Mouse (Mus musculus): ENCODE measurements around the gene Sipa1l1. TPM values are rescaled to one million over a fixed set of nuclear protein-coding genes. Genes with fewer than 3 reads are reported as not detected.

The Sipa1l1 gene
- polyA plus RNA-seq, 1 experiment from 2014 or later = 14.1 TPM

DNA sequence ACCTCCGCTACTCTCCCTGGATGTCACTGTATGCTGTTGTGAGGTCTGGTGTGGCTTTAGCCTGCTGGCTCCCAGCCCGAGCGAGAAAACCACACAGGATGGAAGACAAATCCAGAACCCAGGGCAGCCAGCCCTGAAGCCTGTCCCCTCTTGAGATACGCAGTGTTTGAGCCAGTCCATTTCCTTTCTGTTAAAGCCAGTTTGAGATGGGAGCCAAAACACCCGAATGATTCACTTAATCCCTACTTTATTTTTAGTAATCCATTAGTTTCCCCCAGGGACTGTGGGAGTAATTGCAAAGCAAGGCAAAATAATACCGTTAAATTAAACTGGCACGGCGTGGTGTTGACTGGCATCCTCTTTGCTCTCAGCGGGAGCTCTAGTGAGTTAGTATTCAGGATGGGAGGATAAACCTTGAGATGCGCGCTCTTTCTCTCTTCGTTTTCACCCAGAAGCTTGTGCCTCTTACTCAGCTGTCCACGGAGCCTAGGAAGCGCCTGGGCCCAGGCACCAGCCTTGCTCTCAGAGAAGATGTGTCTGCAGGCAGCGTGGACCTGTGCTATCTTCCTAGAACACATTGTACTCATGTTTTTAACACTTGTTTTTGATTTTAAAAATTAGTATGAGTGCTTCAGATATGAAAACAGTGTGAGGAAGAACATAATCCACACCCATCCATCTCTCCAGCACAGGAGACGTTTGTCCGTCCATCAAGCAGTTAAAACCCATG, 143.1 kb downstream of the Sipa1l1 start:
- H3K27me3 ChIP-seq (ENCODE audit: control insufficient read depth, insufficient read depth, low read length) = no peaks in the 10 kb centered on the region
- no peaks in the 10 kb centered on the region for H3K9me3 ChIP-seq (ENCODE audit: control insufficient read depth, low read length)
- H3K4me3 ChIP-seq (replicated peaks; ENCODE audit: low read length) = no peak overlapping the region
- H3K4me2 ChIP-seq (replicated peaks) = no peak overlapping the region
- H3K36me3 ChIP-seq (replicated peaks; ENCODE audit: control insufficient read depth, insufficient read depth) = no peaks in the 10 kb centered on the region
- no peak overlapping the region for H3K9ac ChIP-seq
- DNase-seq (ENCODE audit: low spot score) = peak; percentile 74
- ATAC-seq (ENCODE audit: low FRiP score) = peak; percentile 57; the same call in 1 of the 2 replicates
- H3K27ac ChIP-seq = peak overlapping the region; percentile 57; the same call in 1 of the 2 replicates
- 56% methylated on average over 17 of the region's 17 CpGs for WGBS
- peaks cover 5% of the 10 kb centered on the region; the same call in 1 of the 2 replicates for H3K4me1 ChIP-seq (replicated peaks; ENCODE audit: control insufficient read depth, insufficient read depth, low read length)

DNA sequence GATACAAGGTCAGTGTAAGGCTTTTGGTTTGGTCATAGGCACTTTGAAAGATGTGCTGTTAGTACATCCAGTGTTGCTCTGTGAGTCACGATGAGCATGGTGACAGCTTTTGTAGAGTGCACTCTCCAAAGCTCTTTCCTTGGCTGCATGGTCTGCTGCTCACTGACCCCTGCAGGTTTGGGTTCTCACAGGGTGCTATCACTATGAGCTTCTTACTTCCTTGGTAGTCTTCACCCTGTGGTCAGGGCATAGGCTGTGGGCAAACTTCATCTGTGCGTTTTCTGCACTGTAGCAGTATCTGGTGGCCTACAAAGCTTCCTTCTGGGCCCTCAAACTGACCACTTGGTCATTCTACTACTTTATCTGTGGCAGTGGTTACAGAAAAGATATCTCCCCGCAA, 144.0 kb downstream of the Sipa1l1 start:
- Histone ChIP-seq H3K9ac (no peak overlapping the region), H3K27me3 (ENCODE audit: control insufficient read depth, insufficient read depth, low read length) (no peaks in the 10 kb centered on the region), H3K36me3 (replicated peaks; ENCODE audit: control insufficient read depth, insufficient read depth) (no peaks in the 10 kb centered on the region), H3K4me3 (replicated peaks; ENCODE audit: low read length) (no peak overlapping the region), H3K4me2 (replicated peaks) (no peak overlapping the region), H3K9me3 (ENCODE audit: control insufficient read depth, low read length) (no peaks in the 10 kb centered on the region), H3K27ac (no peak overlapping the region), H3K4me1 (replicated peaks; ENCODE audit: control insufficient read depth, insufficient read depth, low read length) (peaks cover 5% of the 10 kb centered on the region; the same call in 1 of the 2 replicates)
- 89% methylated on average over 3 of the region's 3 CpGs for WGBS
- ATAC-seq (ENCODE audit: low FRiP score) = no peak
- no peak for DNase-seq (ENCODE audit: low spot score)

GRCm38 (mm10) chr12:82319436-82320131, 150.5 kb downstream of the Sipa1l1 start:
- Histone ChIP-seq H3K4me3 (replicated peaks; ENCODE audit: low read length) (no peak overlapping the region), H3K36me3 (replicated peaks; ENCODE audit: control insufficient read depth, insufficient read depth) (no peaks in the 10 kb centered on the region), H3K4me2 (replicated peaks) (no peak overlapping the region), H3K4me1 (replicated peaks; ENCODE audit: control insufficient read depth, insufficient read depth, low read length) (no peaks in the 10 kb centered on the region), H3K9ac (no peak overlapping the region), H3K9me3 (ENCODE audit: control insufficient read depth, low read length) (no peaks in the 10 kb centered on the region), H3K27ac (no peak overlapping the region), H3K27me3 (ENCODE audit: control insufficient read depth, insufficient read depth, low read length) (no peaks in the 10 kb centered on the region)
- ATAC-seq (ENCODE audit: low FRiP score) (no peak), DNase-seq (ENCODE audit: low spot score) (no peak)
- 77% methylated on average over 7 of the region's 7 CpGs for WGBS

DNA sequence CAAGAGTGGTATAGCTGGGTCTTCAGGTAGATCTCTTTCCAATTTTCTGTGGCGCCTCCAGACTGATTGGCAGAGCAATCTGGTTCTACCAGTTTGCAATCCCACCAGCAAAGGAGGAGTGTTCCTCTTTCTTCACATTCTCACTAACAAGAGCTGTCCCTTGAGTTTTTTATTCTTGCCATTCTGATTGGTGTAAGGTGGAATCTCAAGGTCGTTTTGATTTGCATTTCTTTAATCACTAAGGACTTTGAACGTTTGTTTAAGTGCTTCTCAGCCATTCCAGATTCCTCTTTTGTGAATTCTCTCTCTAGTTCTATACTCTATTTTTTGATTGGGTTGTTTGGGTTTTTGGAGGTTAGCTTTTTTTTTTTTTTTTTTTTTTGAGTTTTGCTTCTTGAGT, 151.1 kb downstream of the Sipa1l1 start:
- DNase-seq (ENCODE audit: low spot score) = no peak
- no peak for ATAC-seq (ENCODE audit: low FRiP score)
- no peak overlapping the region for H3K4me3 ChIP-seq (replicated peaks; ENCODE audit: low read length)
- WGBS = 69% methylated on average over 3 of the region's 3 CpGs
- H3K27ac ChIP-seq = no peak overlapping the region
- H3K9ac ChIP-seq = no peak overlapping the region
- H3K9me3 ChIP-seq (ENCODE audit: control insufficient read depth, low read length) = no peaks in the 10 kb centered on the region
- no peaks in the 10 kb centered on the region for H3K4me1 ChIP-seq (replicated peaks; ENCODE audit: control insufficient read depth, insufficient read depth, low read length)
- no peak overlapping the region for H3K4me2 ChIP-seq (replicated peaks)
- no peaks in the 10 kb centered on the region for H3K36me3 ChIP-seq (replicated peaks; ENCODE audit: control insufficient read depth, insufficient read depth)
- no peaks in the 10 kb centered on the region for H3K27me3 ChIP-seq (ENCODE audit: control insufficient read depth, insufficient read depth, low read length)

DNA sequence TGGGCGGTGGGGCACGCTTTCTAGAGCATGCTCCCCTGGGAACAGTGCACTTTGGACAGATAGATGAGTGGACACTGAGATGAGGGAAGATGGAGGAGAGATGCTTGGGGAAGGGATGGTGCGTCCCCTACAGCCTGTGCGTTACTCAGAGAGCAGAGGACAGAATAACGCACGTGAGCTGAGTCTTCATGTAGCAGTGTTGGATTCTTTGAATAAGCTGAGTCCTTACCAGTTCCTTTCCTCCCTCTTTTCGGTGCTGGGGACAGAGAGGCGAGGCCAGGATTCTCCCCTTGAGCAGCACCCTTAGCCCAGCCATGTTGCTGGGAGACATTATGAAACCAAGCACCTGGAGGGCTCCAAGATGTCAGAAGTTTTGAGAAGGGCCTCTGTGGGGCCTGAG, 152.3 kb downstream of the Sipa1l1 start:
- DNase-seq (ENCODE audit: low spot score) = no peak

GRCm38 (mm10) chr12:82321855-82322254, 152.7 kb downstream of the Sipa1l1 start:
- H3K4me3 ChIP-seq (replicated peaks; ENCODE audit: low read length) = no peak overlapping the region
- H3K9me3 ChIP-seq (ENCODE audit: control insufficient read depth, low read length) = no peaks in the 10 kb centered on the region
- no peak overlapping the region for H3K9ac ChIP-seq
- no peaks in the 10 kb centered on the region for H3K4me1 ChIP-seq (replicated peaks; ENCODE audit: control insufficient read depth, insufficient read depth, low read length)
- H3K36me3 ChIP-seq (replicated peaks; ENCODE audit: control insufficient read depth, insufficient read depth) = no peaks in the 10 kb centered on the region
- no peaks in the 10 kb centered on the region for H3K27me3 ChIP-seq (ENCODE audit: control insufficient read depth, insufficient read depth, low read length)
- H3K4me2 ChIP-seq (replicated peaks) = no peak overlapping the region
- ATAC-seq (ENCODE audit: low FRiP score) (no peak), DNase-seq (ENCODE audit: low spot score) (no peak)
- H3K27ac ChIP-seq = no peak overlapping the region
- 96% methylated on average over 2 of the region's 2 CpGs for WGBS

More for the DNA sequence above, 152.3 kb downstream of the Sipa1l1 start:
- ATAC-seq (ENCODE audit: low FRiP score) = no peak
- H3K27me3 ChIP-seq (ENCODE audit: control insufficient read depth, insufficient read depth, low read length) = no peaks in the 10 kb centered on the region
- H3K9ac ChIP-seq = no peak overlapping the region
- no peaks in the 10 kb centered on the region for H3K4me1 ChIP-seq (replicated peaks; ENCODE audit: control insufficient read depth, insufficient read depth, low read length)
- H3K27ac ChIP-seq = no peak overlapping the region
- no peaks in the 10 kb centered on the region for H3K9me3 ChIP-seq (ENCODE audit: control insufficient read depth, low read length)
- no peaks in the 10 kb centered on the region for H3K36me3 ChIP-seq (replicated peaks; ENCODE audit: control insufficient read depth, insufficient read depth)
- 81% methylated on average over 8 of the region's 8 CpGs for WGBS
- H3K4me2 ChIP-seq (replicated peaks) = no peak overlapping the region
- H3K4me3 ChIP-seq (replicated peaks; ENCODE audit: low read length) = no peak overlapping the region

DNA sequence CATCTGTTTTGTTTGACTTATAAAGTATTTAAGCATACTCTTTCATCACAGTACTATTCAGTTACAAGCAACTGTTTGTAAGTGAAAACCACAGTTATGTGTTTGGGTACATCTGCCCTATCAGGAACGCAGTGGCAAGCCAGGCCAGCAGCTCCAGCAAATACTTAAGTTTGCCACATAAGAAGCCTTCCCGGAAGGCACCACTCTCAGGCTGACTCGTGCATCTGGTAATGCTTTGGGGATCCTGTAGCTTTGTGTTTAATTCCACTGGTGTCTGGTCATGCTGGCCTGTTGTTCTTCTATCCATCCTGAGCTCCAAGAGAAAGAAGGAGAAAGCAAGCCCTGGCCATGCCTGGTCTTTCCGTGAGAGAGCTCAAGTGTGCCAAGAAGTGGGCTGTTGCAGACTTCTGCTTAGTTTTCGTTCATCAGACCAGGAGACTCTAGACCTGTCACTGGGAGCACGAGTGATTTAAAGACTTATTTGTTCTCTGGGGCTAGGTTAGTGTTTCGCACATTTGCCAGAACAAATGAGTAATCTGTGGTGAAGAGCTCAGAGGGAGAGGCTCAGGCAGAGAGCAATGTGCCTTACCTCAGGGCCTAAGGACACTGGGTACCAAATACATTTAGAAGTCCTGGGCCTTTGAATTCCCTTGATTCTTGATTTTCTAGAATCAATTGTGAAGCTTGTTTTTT, 153.8 kb downstream of the Sipa1l1 start:
- Histone ChIP-seq H3K4me1 (replicated peaks; ENCODE audit: control insufficient read depth, insufficient read depth, low read length) (no peaks in the 10 kb centered on the region), H3K27ac (no peak overlapping the region), H3K4me3 (replicated peaks; ENCODE audit: low read length) (no peak overlapping the region), H3K9ac (no peak overlapping the region), H3K9me3 (ENCODE audit: control insufficient read depth, low read length) (no peaks in the 10 kb centered on the region), H3K36me3 (replicated peaks; ENCODE audit: control insufficient read depth, insufficient read depth) (no peaks in the 10 kb centered on the region), H3K4me2 (replicated peaks) (no peak overlapping the region), H3K27me3 (ENCODE audit: control insufficient read depth, insufficient read depth, low read length) (no peaks in the 10 kb centered on the region)
- whole genome bisulfite sequencing = 64% methylated on average over 7 of the region's 7 CpGs
- ATAC-seq (ENCODE audit: low FRiP score) = no peak
- DNase-seq (ENCODE audit: low spot score) = no peak

- Histone ChIP-seq H3K4me1 (replicated peaks; ENCODE audit: control insufficient read depth, insufficient read depth, low read length) (no peaks in the 10 kb centered on the region), H3K4me2 (replicated peaks) (no peak overlapping the region), H3K9ac (no peak overlapping the region), H3K36me3 (replicated peaks; ENCODE audit: control insufficient read depth, insufficient read depth) (no peaks in the 10 kb centered on the region), H3K27me3 (ENCODE audit: control insufficient read depth, insufficient read depth, low read length) (no peaks in the 10 kb centered on the region), H3K9me3 (ENCODE audit: control insufficient read depth, low read length) (no peaks in the 10 kb centered on the region), H3K4me3 (replicated peaks; ENCODE audit: low read length) (no peak overlapping the region), H3K27ac (no peak overlapping the region)
- 61% methylated on average over 5 of the region's 5 CpGs for WGBS
- DNase-seq (ENCODE audit: low spot score) = no peak
- ATAC-seq (ENCODE audit: low FRiP score) = no peak
These were observed 155.5 kb downstream of the Sipa1l1 start for GRCm38 (mm10) chr12:82324621-82325020.

- WGBS = 89% methylated on average over 3 of the region's 3 CpGs
- ATAC-seq (ENCODE audit: low FRiP score) (no peak), DNase-seq (ENCODE audit: low spot score) (no peak)
- H3K36me3 ChIP-seq (replicated peaks; ENCODE audit: control insufficient read depth, insufficient read depth) = no peaks in the 10 kb centered on the region
- H3K9ac ChIP-seq = no peak overlapping the region
- H3K9me3 ChIP-seq (ENCODE audit: control insufficient read depth, low read length) = no peaks in the 10 kb centered on the region
- H3K4me3 ChIP-seq (replicated peaks; ENCODE audit: low read length) = no peak overlapping the region
- no peak overlapping the region for H3K27ac ChIP-seq
- no peaks in the 10 kb centered on the region for H3K4me1 ChIP-seq (replicated peaks; ENCODE audit: control insufficient read depth, insufficient read depth, low read length)
- no peaks in the 10 kb centered on the region for H3K27me3 ChIP-seq (ENCODE audit: control insufficient read depth, insufficient read depth, low read length)
- H3K4me2 ChIP-seq (replicated peaks) = no peak overlapping the region
These were observed 156.4 kb downstream of the Sipa1l1 start for GRCm38 (mm10) chr12:82325502-82325901.

Data from hindbrain, embryonic 14.5 days (tissue).